Mouse (Mus musculus): ENCODE results near the gene Kcng1. TPM values are rescaled to one million over a fixed set of nuclear protein-coding genes. Genes with fewer than 3 reads are reported as not detected.
A peak's percentile ranks its signal among the peaks of the same experiment; 100 is the strongest.

Kcng1 gene
- polyA plus RNA-seq, 1 experiment from 2014 or later: 0.95 TPM

GRCm38 (mm10) chr2:168292041-168292440, 10.5 kb upstream of the Kcng1 start:
- Histone ChIP-seq H3K4me3 (replicated peaks) (no peak overlapping the region), H3K27me3 (replicated peaks) (no peaks in the 10 kb centered on the region), H3K27ac (replicated peaks) (no peak overlapping the region), H3K36me3 (no peaks in the 10 kb centered on the region), H3K4me2 (no peak overlapping the region), H3K4me1 (peaks cover 13% of the 10 kb centered on the region), H3K9me3 (replicated peaks) (no peaks in the 10 kb centered on the region), H3K9ac (replicated peaks) (no peak overlapping the region)
- 23% methylated on average over 10 of the region's 10 CpGs for whole genome bisulfite sequencing
- no peak for ATAC-seq (ENCODE audit: low FRiP score)

GRCm38 (mm10) chr2:168289851-168290250, 8.3 kb upstream of the Kcng1 start:
- ATAC-seq (ENCODE audit: low FRiP score): no peak
- H3K36me3 ChIP-seq: no peaks in the 10 kb centered on the region
- H3K27me3 ChIP-seq (replicated peaks): no peaks in the 10 kb centered on the region
- H3K4me1 ChIP-seq: peaks cover 13% of the 10 kb centered on the region
- no peak overlapping the region for H3K4me3 ChIP-seq (replicated peaks)
- 90% methylated on average over 2 of the region's 2 CpGs for WGBS
- no peak overlapping the region for H3K4me2 ChIP-seq
- no peaks in the 10 kb centered on the region for H3K9me3 ChIP-seq (replicated peaks)
- no peak overlapping the region for H3K9ac ChIP-seq (replicated peaks)
- H3K27ac ChIP-seq (replicated peaks): no peak overlapping the region

GRCm38 (mm10) chr2:168289016-168289415, 7.5 kb upstream of the Kcng1 start:
- no peaks in the 10 kb centered on the region for H3K36me3 ChIP-seq
- no peak overlapping the region for H3K27ac ChIP-seq (replicated peaks)
- 60% methylated on average over 9 of the region's 9 CpGs for WGBS
- H3K9me3 ChIP-seq (replicated peaks): no peaks in the 10 kb centered on the region
- peaks cover 13% of the 10 kb centered on the region for H3K4me1 ChIP-seq
- H3K4me3 ChIP-seq (replicated peaks): no peak overlapping the region
- no peak overlapping the region for H3K4me2 ChIP-seq
- no peak overlapping the region for H3K9ac ChIP-seq (replicated peaks)
- no peak for ATAC-seq (ENCODE audit: low FRiP score)
- H3K27me3 ChIP-seq (replicated peaks): no peaks in the 10 kb centered on the region

GRCm38 (mm10) chr2:168286987-168287386, 5.5 kb upstream of the Kcng1 start:
- no peaks in the 10 kb centered on the region for H3K36me3 ChIP-seq
- H3K4me2 ChIP-seq: no peak overlapping the region
- no peak overlapping the region for H3K4me3 ChIP-seq (replicated peaks)
- H3K4me1 ChIP-seq: peaks cover 8% of the 10 kb centered on the region
- no peak overlapping the region for H3K27ac ChIP-seq (replicated peaks)
- no peak overlapping the region for H3K9ac ChIP-seq (replicated peaks)
- 23% methylated on average over 3 of the region's 3 CpGs for WGBS
- H3K9me3 ChIP-seq (replicated peaks): no peaks in the 10 kb centered on the region
- ATAC-seq (ENCODE audit: low FRiP score): no peak
- peaks cover 12% of the 10 kb centered on the region for H3K27me3 ChIP-seq (replicated peaks)

GRCm38 (mm10) chr2:168285143-168285542, 3.6 kb upstream of the Kcng1 start:
- 90% methylated on average over 6 of the region's 6 CpGs for whole genome bisulfite sequencing
- no peak for ATAC-seq (ENCODE audit: low FRiP score)
- Histone ChIP-seq H3K27me3 (replicated peaks) (peaks cover 30% of the 10 kb centered on the region), H3K36me3 (no peaks in the 10 kb centered on the region), H3K4me2 (no peak overlapping the region), H3K4me1 (peaks cover 21% of the 10 kb centered on the region), H3K27ac (replicated peaks) (no peak overlapping the region), H3K9ac (replicated peaks) (no peak overlapping the region), H3K4me3 (replicated peaks) (no peak overlapping the region), H3K9me3 (replicated peaks) (no peaks in the 10 kb centered on the region)

- H3K27ac ChIP-seq (replicated peaks): no peak overlapping the region
- no peaks in the 10 kb centered on the region for H3K9me3 ChIP-seq (replicated peaks)
- no peaks in the 10 kb centered on the region for H3K36me3 ChIP-seq
- peak overlapping the region; percentile 82 for H3K4me2 ChIP-seq
- H3K27me3 ChIP-seq (replicated peaks): peaks cover 59% of the 10 kb centered on the region
- 1% methylated on average over 61 of the region's 82 CpGs for WGBS
- H3K4me1 ChIP-seq: peaks cover 16% of the 10 kb centered on the region
- peak overlapping the region; percentile 47 for H3K4me3 ChIP-seq (replicated peaks)
- H3K9ac ChIP-seq (replicated peaks): peak overlapping the region; percentile 0; the same call in 1 of the 2 replicates
- peak; percentile 50 for ATAC-seq (ENCODE audit: low FRiP score)
Observed at GRCm38 (mm10) chr2:168280729-168281581, 581 bp downstream of the Kcng1 start.

- WGBS: 12% methylated on average over 11 of the region's 11 CpGs
- Histone ChIP-seq H3K9me3 (replicated peaks) (no peaks in the 10 kb centered on the region), H3K4me2 (no peak overlapping the region), H3K4me1 (peaks cover 7% of the 10 kb centered on the region; the same call in 1 of the 2 replicates), H3K9ac (replicated peaks) (no peak overlapping the region), H3K36me3 (no peaks in the 10 kb centered on the region), H3K27ac (replicated peaks) (no peak overlapping the region), H3K27me3 (replicated peaks) (peaks cover 45% of the 10 kb centered on the region), H3K4me3 (replicated peaks) (no peak overlapping the region)
- no peak for ATAC-seq (ENCODE audit: low FRiP score)
Observed at GRCm38 (mm10) chr2:168274374-168274935, 7.1 kb downstream of the Kcng1 start.

- H3K4me1 ChIP-seq: peaks cover 7% of the 10 kb centered on the region; the same call in 1 of the 2 replicates
- no peak overlapping the region for H3K27ac ChIP-seq (replicated peaks)
- peaks cover 37% of the 10 kb centered on the region for H3K27me3 ChIP-seq (replicated peaks)
- 49% methylated on average over 9 of the region's 9 CpGs for whole genome bisulfite sequencing
- no peaks in the 10 kb centered on the region for H3K36me3 ChIP-seq
- H3K4me2 ChIP-seq: no peak overlapping the region
- H3K4me3 ChIP-seq (replicated peaks): no peak overlapping the region
- ATAC-seq (ENCODE audit: low FRiP score): no peak
- no peak overlapping the region for H3K9ac ChIP-seq (replicated peaks)
- H3K9me3 ChIP-seq (replicated peaks): no peaks in the 10 kb centered on the region
Observed at GRCm38 (mm10) chr2:168273387-168273786, 8.1 kb downstream of the Kcng1 start.

- Histone ChIP-seq H3K36me3 (no peaks in the 10 kb centered on the region), H3K4me1 (no peaks in the 10 kb centered on the region; the same call in 1 of the 2 replicates), H3K9ac (replicated peaks) (no peak overlapping the region), H3K9me3 (replicated peaks) (no peaks in the 10 kb centered on the region), H3K27ac (replicated peaks) (no peak overlapping the region), H3K27me3 (replicated peaks) (0 out of 2 replicates have a peak, but pooled peaks cover under 1% of the 10 kb centered on the region), H3K4me3 (replicated peaks) (no peak overlapping the region), H3K4me2 (no peak overlapping the region)
- 42% methylated on average over 7 of the region's 7 CpGs for WGBS
- no peak for ATAC-seq (ENCODE audit: low FRiP score)
Observed at GRCm38 (mm10) chr2:168268033-168268432, 13.5 kb downstream of the Kcng1 start.

- WGBS: 90% methylated on average over 10 of the region's 10 CpGs
- no peak for ATAC-seq (ENCODE audit: low FRiP score)
- Histone ChIP-seq H3K4me3 (replicated peaks) (no peak overlapping the region), H3K4me1 (no peaks in the 10 kb centered on the region), H3K4me2 (no peak overlapping the region), H3K27me3 (replicated peaks) (no peaks in the 10 kb centered on the region), H3K9me3 (replicated peaks) (no peaks in the 10 kb centered on the region), H3K36me3 (no peaks in the 10 kb centered on the region), H3K9ac (replicated peaks) (no peak overlapping the region), H3K27ac (replicated peaks) (no peak overlapping the region)
Observed at GRCm38 (mm10) chr2:168260900-168261299, 20.6 kb downstream of the Kcng1 start.

- 85% methylated on average over 3 of the region's 3 CpGs for WGBS
- H3K27ac ChIP-seq (replicated peaks): no peak overlapping the region
- no peaks in the 10 kb centered on the region for H3K27me3 ChIP-seq (replicated peaks)
- no peaks in the 10 kb centered on the region for H3K4me1 ChIP-seq
- no peak overlapping the region for H3K4me2 ChIP-seq
- H3K36me3 ChIP-seq: no peaks in the 10 kb centered on the region
- H3K4me3 ChIP-seq (replicated peaks): no peak overlapping the region
- no peak for ATAC-seq (ENCODE audit: low FRiP score)
- H3K9me3 ChIP-seq (replicated peaks): no peaks in the 10 kb centered on the region
- no peak overlapping the region for H3K9ac ChIP-seq (replicated peaks)
Observed at GRCm38 (mm10) chr2:168260124-168260523, 21.4 kb downstream of the Kcng1 start.

- Histone ChIP-seq H3K4me3 (replicated peaks) (no peak overlapping the region), H3K27ac (replicated peaks) (no peak overlapping the region), H3K4me2 (no peak overlapping the region), H3K9me3 (replicated peaks) (no peaks in the 10 kb centered on the region), H3K9ac (replicated peaks) (no peak overlapping the region), H3K4me1 (no peaks in the 10 kb centered on the region), H3K36me3 (no peaks in the 10 kb centered on the region), H3K27me3 (replicated peaks) (no peaks in the 10 kb centered on the region)
- ATAC-seq (ENCODE audit: low FRiP score): no peak
- 90% methylated on average over 8 of the region's 8 CpGs for WGBS
Observed at GRCm38 (mm10) chr2:168259046-168259445, 22.5 kb downstream of the Kcng1 start.
